Mouse (Mus musculus): ENCODE measurements around the gene Ms4a3. TPM values are rescaled to one million over a fixed set of nuclear protein-coding genes. Genes with fewer than 3 reads are reported as not detected.

The Ms4a3 gene
- polyA plus RNA-seq, 1 experiment, result not detected

GRCm38 (mm10) chr19:11613776-11614443, 26.7 kb downstream of the Ms4a3 start:
- H3K4me3 ChIP-seq, result no peak overlapping the region
- no peak overlapping the region for H3K4me2 ChIP-seq (ENCODE audit: low read depth)
- TF ChIP-seq REST (IDR thresholded peaks at IDR 0.05; ENCODE audit: insufficient read depth, insufficient read length) (no peak), POLR2A (IDR thresholded peaks at IDR 0.05; ENCODE audit: insufficient read length, low read depth) (no peak), MYOD1 (IDR thresholded peaks at IDR 0.05; ENCODE audit: control insufficient read depth in 1 of 3, insufficient read length in 2 of 3, low read depth in 2 of 3) (no peak), MYOG (IDR thresholded peaks at IDR 0.05; ENCODE audit: control insufficient read depth in 1 of 3, insufficient read depth in 1 of 3, insufficient read length in 2 of 3, low read depth in 2 of 3) (no peak), POLR2AphosphoS2 (IDR thresholded peaks at IDR 0.05; ENCODE audit: insufficient read length, low read depth) (no peak), TCF12 (IDR thresholded peaks at IDR 0.05; ENCODE audit: insufficient read depth, poor library complexity, severe bottlenecking) (no peak), CEBPB (IDR thresholded peaks at IDR 0.05; ENCODE audit: insufficient read depth, poor library complexity, severe bottlenecking) (no peak), E2F4 (IDR thresholded peaks at IDR 0.05; ENCODE audit: insufficient read depth) (no peak), USF1 (IDR thresholded peaks at IDR 0.05; ENCODE audit: low read depth) (no peak), TCF3 (IDR thresholded peaks at IDR 0.05; ENCODE audit: insufficient read length, low read depth) (no peak), SRF (IDR thresholded peaks at IDR 0.05; ENCODE audit: control insufficient read depth, insufficient read length, low read depth) (no peak), MAX (IDR thresholded peaks at IDR 0.05; ENCODE audit: low read depth) (no peak)
- H3K27me3 ChIP-seq (ENCODE audit: control insufficient read depth, insufficient read depth, insufficient read length), result no peaks in the 10 kb centered on the region
- no peaks in the 10 kb centered on the region for H3K36me3 ChIP-seq (ENCODE audit: control insufficient read depth, insufficient read depth)
- H3ac ChIP-seq (ENCODE audit: control insufficient read depth, insufficient read length), result no peak overlapping the region
- H3K79me2 ChIP-seq (ENCODE audit: control insufficient read depth, insufficient read depth), result no peaks in the 10 kb centered on the region

- H3K36me3 ChIP-seq (ENCODE audit: control insufficient read depth, insufficient read depth), result no peaks in the 10 kb centered on the region
- no peak overlapping the region for H3K4me2 ChIP-seq (ENCODE audit: low read depth)
- no peak overlapping the region for H3K4me3 ChIP-seq
- H3K79me2 ChIP-seq (ENCODE audit: control insufficient read depth, insufficient read depth), result no peaks in the 10 kb centered on the region
- TF ChIP-seq CEBPB (IDR thresholded peaks at IDR 0.05; ENCODE audit: insufficient read depth, poor library complexity, severe bottlenecking), result no peak
- no peak for TF ChIP-seq USF1 (IDR thresholded peaks at IDR 0.05; ENCODE audit: low read depth)
- no peak for TF ChIP-seq POLR2AphosphoS2 (IDR thresholded peaks at IDR 0.05; ENCODE audit: insufficient read length, low read depth)
- TF ChIP-seq POLR2A (IDR thresholded peaks at IDR 0.05; ENCODE audit: insufficient read length, low read depth), result no peak
- TF ChIP-seq SRF (IDR thresholded peaks at IDR 0.05; ENCODE audit: control insufficient read depth, insufficient read length, low read depth), result no peak
- no peak for TF ChIP-seq MYOG (IDR thresholded peaks at IDR 0.05; ENCODE audit: control insufficient read depth in 1 of 3, insufficient read depth in 1 of 3, insufficient read length in 2 of 3, low read depth in 2 of 3)
- no peak for TF ChIP-seq E2F4 (IDR thresholded peaks at IDR 0.05; ENCODE audit: insufficient read depth)
- TF ChIP-seq MAX (IDR thresholded peaks at IDR 0.05; ENCODE audit: low read depth), result no peak
- TF ChIP-seq REST (IDR thresholded peaks at IDR 0.05; ENCODE audit: insufficient read depth, insufficient read length), result no peak
- no peak for TF ChIP-seq TCF12 (IDR thresholded peaks at IDR 0.05; ENCODE audit: insufficient read depth, poor library complexity, severe bottlenecking)
- TF ChIP-seq MYOD1 (IDR thresholded peaks at IDR 0.05; ENCODE audit: control insufficient read depth in 1 of 3, insufficient read length in 2 of 3, low read depth in 2 of 3), result no peak
- TF ChIP-seq TCF3 (IDR thresholded peaks at IDR 0.05; ENCODE audit: insufficient read length, low read depth), result no peak
- H3ac ChIP-seq (ENCODE audit: control insufficient read depth, insufficient read length), result no peak overlapping the region
- no peaks in the 10 kb centered on the region for H3K27me3 ChIP-seq (ENCODE audit: control insufficient read depth, insufficient read depth, insufficient read length)
These were observed 27.6 kb downstream of the Ms4a3 start for GRCm38 (mm10) chr19:11613084-11613483.

GRCm38 (mm10) chr19:11612293-11612692, 28.4 kb downstream of the Ms4a3 start:
- Histone ChIP-seq H3K27me3 (ENCODE audit: control insufficient read depth, insufficient read depth, insufficient read length) (no peaks in the 10 kb centered on the region), H3K4me2 (ENCODE audit: low read depth) (no peak overlapping the region), H3K79me2 (ENCODE audit: control insufficient read depth, insufficient read depth) (no peaks in the 10 kb centered on the region), H3K36me3 (ENCODE audit: control insufficient read depth, insufficient read depth) (no peaks in the 10 kb centered on the region), H3ac (ENCODE audit: control insufficient read depth, insufficient read length) (no peak overlapping the region), H3K4me3 (no peak overlapping the region)
- TF ChIP-seq USF1 (IDR thresholded peaks at IDR 0.05; ENCODE audit: low read depth), result no peak
- TF ChIP-seq TCF3 (IDR thresholded peaks at IDR 0.05; ENCODE audit: insufficient read length, low read depth), result no peak
- no peak for TF ChIP-seq SRF (IDR thresholded peaks at IDR 0.05; ENCODE audit: control insufficient read depth, insufficient read length, low read depth)
- TF ChIP-seq MAX (IDR thresholded peaks at IDR 0.05; ENCODE audit: low read depth), result no peak
- TF ChIP-seq TCF12 (IDR thresholded peaks at IDR 0.05; ENCODE audit: insufficient read depth, poor library complexity, severe bottlenecking), result no peak
- TF ChIP-seq MYOG (IDR thresholded peaks at IDR 0.05; ENCODE audit: control insufficient read depth in 1 of 3, insufficient read depth in 1 of 3, insufficient read length in 2 of 3, low read depth in 2 of 3), result no peak
- TF ChIP-seq CEBPB (IDR thresholded peaks at IDR 0.05; ENCODE audit: insufficient read depth, poor library complexity, severe bottlenecking), result no peak
- TF ChIP-seq POLR2A (IDR thresholded peaks at IDR 0.05; ENCODE audit: insufficient read length, low read depth), result no peak
- no peak for TF ChIP-seq POLR2AphosphoS2 (IDR thresholded peaks at IDR 0.05; ENCODE audit: insufficient read length, low read depth)
- no peak for TF ChIP-seq REST (IDR thresholded peaks at IDR 0.05; ENCODE audit: insufficient read depth, insufficient read length)
- no peak for TF ChIP-seq MYOD1 (IDR thresholded peaks at IDR 0.05; ENCODE audit: control insufficient read depth in 1 of 3, insufficient read length in 2 of 3, low read depth in 2 of 3)
- TF ChIP-seq E2F4 (IDR thresholded peaks at IDR 0.05; ENCODE audit: insufficient read depth), result no peak

GRCm38 (mm10) chr19:11611541-11611945, 29.1 kb downstream of the Ms4a3 start:
- H3K4me2 ChIP-seq (ENCODE audit: low read depth), result no peak overlapping the region
- TF ChIP-seq MYOD1 (IDR thresholded peaks at IDR 0.05; ENCODE audit: control insufficient read depth in 1 of 3, insufficient read length in 2 of 3, low read depth in 2 of 3) (no peak), TCF3 (IDR thresholded peaks at IDR 0.05; ENCODE audit: insufficient read length, low read depth) (no peak), CEBPB (IDR thresholded peaks at IDR 0.05; ENCODE audit: insufficient read depth, poor library complexity, severe bottlenecking) (no peak), SRF (IDR thresholded peaks at IDR 0.05; ENCODE audit: control insufficient read depth, insufficient read length, low read depth) (peak; percentile 93), TCF12 (IDR thresholded peaks at IDR 0.05; ENCODE audit: insufficient read depth, poor library complexity, severe bottlenecking) (no peak), POLR2A (IDR thresholded peaks at IDR 0.05; ENCODE audit: insufficient read length, low read depth) (no peak)
- H3ac ChIP-seq (ENCODE audit: control insufficient read depth, insufficient read length), result no peak overlapping the region
- H3K4me3 ChIP-seq, result no peak overlapping the region
- no peaks in the 10 kb centered on the region for H3K36me3 ChIP-seq (ENCODE audit: control insufficient read depth, insufficient read depth)
- no peaks in the 10 kb centered on the region for H3K27me3 ChIP-seq (ENCODE audit: control insufficient read depth, insufficient read depth, insufficient read length)
- H3K79me2 ChIP-seq (ENCODE audit: control insufficient read depth, insufficient read depth), result no peaks in the 10 kb centered on the region

Measured in myocyte (in vitro differentiated cells).